Comparison of ENCODE assay signal across 8 mouse cellular contexts in genomic region chr12:112830570-112830969, GRCm38 (mm10). TPM values are rescaled to one million over a fixed set of nuclear protein-coding genes. Genes with fewer than 3 reads are reported as not detected.
DNase-seq lines count a peak whose midpoint lies in the region; ATAC-seq lines count a peak whose summit lies in the region.
"Had no signal": no experiment of that assay in that cellular context is flagged by ENCODE, and none has a peak within 500 bp of the region (broad histone marks: within the 10 kb centered on the region; RNA-seq: fewer than 3 reads in every experiment).

No protein-coding gene starts in this region.

- no peak overlapping the region for H3K27ac ChIP-seq in lung, embryonic 15.5 days
- H3K27ac ChIP-seq in forebrain, embryonic 10.5 days, result peak overlapping the region; percentile 99
- H3K27ac ChIP-seq in limb, embryonic 13.5 days, result no peak overlapping the region
- no peak overlapping the region for H3K27ac ChIP-seq in stomach, embryonic 15.5 days

- H3K4me2 ChIP-seq in lung, embryonic 15.5 days, result peak overlapping the region; percentile 65
- H3K4me2 ChIP-seq in limb, embryonic 13.5 days (replicated peaks), result peak overlapping the region; percentile 74
- H3K4me2 ChIP-seq in stomach, embryonic 15.5 days, result peak overlapping the region; percentile 59

- H3K4me3 ChIP-seq in lung, embryonic 15.5 days, result peak overlapping the region; percentile 73
- peak overlapping the region; percentile 97 for H3K4me3 ChIP-seq in forebrain, embryonic 10.5 days
- H3K4me3 ChIP-seq in limb, embryonic 13.5 days, result peak overlapping the region; percentile 95
- peak overlapping the region; percentile 88 for H3K4me3 ChIP-seq in stomach, embryonic 15.5 days (replicated peaks)

- peaks cover 35% of the 10 kb centered on the region for H3K4me1 ChIP-seq in lung, embryonic 15.5 days
- H3K4me1 ChIP-seq in forebrain, embryonic 10.5 days, result peaks cover 39% of the 10 kb centered on the region
- H3K4me1 ChIP-seq in limb, embryonic 13.5 days, result peaks cover 34% of the 10 kb centered on the region
- H3K4me1 ChIP-seq in stomach, embryonic 15.5 days, result peaks cover 23% of the 10 kb centered on the region

- H3K36me3 ChIP-seq in lung, embryonic 15.5 days, result peaks cover 15% of the 10 kb centered on the region
- peaks cover 48% of the 10 kb centered on the region for H3K36me3 ChIP-seq in forebrain, embryonic 10.5 days (replicated peaks)
- peaks cover 40% of the 10 kb centered on the region for H3K36me3 ChIP-seq in limb, embryonic 13.5 days
- H3K36me3 ChIP-seq in stomach, embryonic 15.5 days, result no peaks in the 10 kb centered on the region

- no peaks in the 10 kb centered on the region for H3K27me3 ChIP-seq in lung, embryonic 15.5 days
- no peaks in the 10 kb centered on the region for H3K27me3 ChIP-seq in forebrain, embryonic 10.5 days (ENCODE audit: poor library complexity, severe bottlenecking)
- no peaks in the 10 kb centered on the region for H3K27me3 ChIP-seq in limb, embryonic 13.5 days
- H3K27me3 ChIP-seq in stomach, embryonic 15.5 days (replicated peaks), result no peaks in the 10 kb centered on the region

- ATAC-seq in lung, embryonic 15.5 days (ENCODE audit: borderline replicate concordance, extremely low read depth, low FRiP score, low TSS enrichment), result no peak
- no peak for ATAC-seq in limb, embryonic 13.5 days (ENCODE audit: low FRiP score, low read depth)
- ATAC-seq in stomach, embryonic 15.5 days (ENCODE audit: insufficient read depth, low FRiP score, low read depth), result no peak

- H3K9ac ChIP-seq in lung, embryonic 15.5 days, result peak overlapping the region; percentile 76
- peak overlapping the region; percentile 84 for H3K9ac ChIP-seq in limb, embryonic 13.5 days
- H3K9ac ChIP-seq in stomach, embryonic 15.5 days, result peak overlapping the region; percentile 45; the same call in 1 of the 2 replicates

- DNase-seq in lung, adult 18-20 months, result no peak
- no peak for DNase-seq in forebrain, embryonic 10.5 days (ENCODE audit: extremely low spot score, low spot score)
- no peak for DNase-seq in left cerebral cortex, adult 9 months (ENCODE audit: low spot score in 2 of 2)
- no peak for DNase-seq in urinary bladder, adult 2 months (ENCODE audit: low spot score)
- DNase-seq: adrenal gland, adult 8-10 months had no signal

- no peaks in the 10 kb centered on the region for H3K9me3 ChIP-seq in lung, embryonic 15.5 days
- H3K9me3 ChIP-seq in forebrain, embryonic 10.5 days, result no peaks in the 10 kb centered on the region
- no peaks in the 10 kb centered on the region for H3K9me3 ChIP-seq in limb, embryonic 13.5 days
- H3K9me3 ChIP-seq in stomach, embryonic 15.5 days, result no peaks in the 10 kb centered on the region

- 80% methylated on average over 3 of the region's 3 CpGs for WGBS in lung, embryonic 15.5 days
- 92% methylated on average over 3 of the region's 3 CpGs for WGBS in forebrain, embryonic 10.5 days
- WGBS in limb, embryonic 13.5 days, result 87% methylated on average over 3 of the region's 3 CpGs
- WGBS in stomach, embryonic 15.5 days, result 81% methylated on average over 3 of the region's 3 CpGs

RNA-seq across cellular contexts. Expression of gene Cdca4, which starts 1.3 kb away (rescaled TPM):
- 125 and 129 TPM in 2 replicates for polyA plus RNA-seq in lung, embryonic 15.5 days (2015; fragmentation: Nextera tagmentation; extraction: Ambion mirVana)
- 189 and 199 TPM in 2 replicates for polyA plus RNA-seq in forebrain, embryonic 10.5 days (2016; fragmentation: Nextera tagmentation; extraction: Ambion mirVana)
- 132 and 134 TPM in 2 replicates for polyA plus RNA-seq in limb, embryonic 13.5 days (2015; fragmentation: Nextera tagmentation; extraction: Ambion mirVana)
- polyA plus RNA-seq in stomach, embryonic 15.5 days (2015; fragmentation: Nextera tagmentation; extraction: Ambion mirVana), result 97.0 and 100 TPM in 2 replicates
- polyA plus RNA-seq in urinary bladder, adult 2 months (2012; rRNA removed), result 17.0 and 22.2 TPM in 2 replicates

RNA-seq across cellular contexts. Expression of gene Clba1, which starts 21.8 kb away (rescaled TPM):
- polyA plus RNA-seq in lung, embryonic 15.5 days (2015; fragmentation: Nextera tagmentation; extraction: Ambion mirVana), result 6.9 and 7.4 TPM in 2 replicates
- 11.3 and 12.3 TPM in 2 replicates for polyA plus RNA-seq in forebrain, embryonic 10.5 days (2016; fragmentation: Nextera tagmentation; extraction: Ambion mirVana)
- 7.9 and 8.8 TPM in 2 replicates for polyA plus RNA-seq in limb, embryonic 13.5 days (2015; fragmentation: Nextera tagmentation; extraction: Ambion mirVana)
- 6.1 and 7.0 TPM in 2 replicates for polyA plus RNA-seq in stomach, embryonic 15.5 days (2015; fragmentation: Nextera tagmentation; extraction: Ambion mirVana)
- polyA plus RNA-seq in urinary bladder, adult 2 months (2012; rRNA removed), result 4.5 and 5.3 TPM in 2 replicates

RNA-seq across cellular contexts. Expression of gene Ahnak2, which starts 28.1 kb away (rescaled TPM):
- 0.72 and 0.98 TPM in 2 replicates for polyA plus RNA-seq in lung, embryonic 15.5 days (2015; fragmentation: Nextera tagmentation; extraction: Ambion mirVana)
- polyA plus RNA-seq in forebrain, embryonic 10.5 days (2016; fragmentation: Nextera tagmentation; extraction: Ambion mirVana), result 0.05 and 0.11 TPM in 2 replicates
- polyA plus RNA-seq in limb, embryonic 13.5 days (2015; fragmentation: Nextera tagmentation; extraction: Ambion mirVana), result 0.61 and 0.64 TPM in 2 replicates
- 3.8 and 4.7 TPM in 2 replicates for polyA plus RNA-seq in stomach, embryonic 15.5 days (2015; fragmentation: Nextera tagmentation; extraction: Ambion mirVana)
- 40.7 and 65.9 TPM in 2 replicates for polyA plus RNA-seq in urinary bladder, adult 2 months (2012; rRNA removed)

RNA-seq across cellular contexts. Expression of gene Gpr132, which starts 37.5 kb away (rescaled TPM):
- 0.13 and 0.79 TPM in 2 replicates for polyA plus RNA-seq in lung, embryonic 15.5 days (2015; fragmentation: Nextera tagmentation; extraction: Ambion mirVana)
- polyA plus RNA-seq in forebrain, embryonic 10.5 days (2016; fragmentation: Nextera tagmentation; extraction: Ambion mirVana), result 0.06 and 0.07 TPM in 2 replicates
- polyA plus RNA-seq in limb, embryonic 13.5 days (2015; fragmentation: Nextera tagmentation; extraction: Ambion mirVana), result 0.11 and 0.13 TPM in 2 replicates
- 0.33 and 0.41 TPM in 2 replicates for polyA plus RNA-seq in stomach, embryonic 15.5 days (2015; fragmentation: Nextera tagmentation; extraction: Ambion mirVana)
- 3.4 and 4.1 TPM in 2 replicates for polyA plus RNA-seq in urinary bladder, adult 2 months (2012; rRNA removed)
